Mouse (Mus musculus): ENCODE results near the gene Taf5l.
"Not testable (repeated sequence)": the region's sequence is repeated elsewhere in the genome, so short reads cannot be mapped to it uniquely, and the experiment has no call there.

Taf5l gene

DNA sequence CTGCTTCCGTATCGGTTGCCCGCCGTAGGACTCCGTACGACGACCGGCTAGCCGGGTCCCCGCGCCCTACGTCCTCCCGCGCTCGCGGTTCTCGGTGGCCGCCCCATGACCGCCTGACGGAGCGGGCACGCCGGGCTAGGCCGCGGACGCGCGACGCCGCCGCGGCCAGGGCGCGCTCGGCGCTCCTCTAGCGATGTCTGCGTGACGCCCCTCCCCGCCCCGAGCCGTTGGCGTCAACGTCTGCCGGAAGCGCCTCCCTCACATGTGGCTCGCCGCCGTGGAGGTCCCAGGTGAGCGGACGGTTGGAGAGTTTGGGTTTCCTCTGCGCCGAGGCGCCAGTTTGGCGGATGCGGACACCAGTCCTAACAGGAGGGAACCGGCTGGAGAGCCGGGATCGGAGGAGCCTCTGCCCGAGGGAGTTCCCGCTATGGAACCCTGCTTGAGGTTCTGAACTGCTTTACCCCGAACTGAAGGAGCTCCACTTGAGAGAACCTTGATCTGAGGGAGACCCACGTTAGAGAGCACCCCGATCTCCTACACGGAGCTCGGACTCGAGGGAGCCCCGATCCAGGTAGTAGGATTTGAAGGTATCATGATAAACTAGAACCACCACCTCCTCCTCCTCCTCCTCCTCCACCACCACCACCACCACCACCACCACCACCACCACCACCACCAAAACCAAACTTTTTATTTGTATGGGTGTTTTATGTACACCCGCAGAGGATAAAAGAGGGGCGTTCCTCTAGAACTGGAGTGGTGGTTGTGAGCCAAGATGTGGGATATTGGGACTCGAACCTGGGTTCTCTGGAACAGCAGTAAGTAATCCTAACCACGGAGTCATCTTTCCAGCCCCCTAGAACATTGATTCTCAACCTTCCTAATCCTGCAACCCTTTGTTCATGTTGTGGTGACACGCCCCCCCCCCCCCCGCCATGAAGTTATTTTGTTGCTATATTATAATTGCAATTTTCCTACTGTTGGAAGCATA, at the start of gene Taf5l, which contains the start of gene Urb2:
TSS of gene Taf5l (minus strand) at position 161 of the 991 bp plus-strand sequence.
TSS of gene Urb2 (plus strand) at position 272 of the 991 bp plus-strand sequence.
- peak; percentile 95 for DNase-seq (ENCODE audit: low read depth, low spot score)

DNA sequence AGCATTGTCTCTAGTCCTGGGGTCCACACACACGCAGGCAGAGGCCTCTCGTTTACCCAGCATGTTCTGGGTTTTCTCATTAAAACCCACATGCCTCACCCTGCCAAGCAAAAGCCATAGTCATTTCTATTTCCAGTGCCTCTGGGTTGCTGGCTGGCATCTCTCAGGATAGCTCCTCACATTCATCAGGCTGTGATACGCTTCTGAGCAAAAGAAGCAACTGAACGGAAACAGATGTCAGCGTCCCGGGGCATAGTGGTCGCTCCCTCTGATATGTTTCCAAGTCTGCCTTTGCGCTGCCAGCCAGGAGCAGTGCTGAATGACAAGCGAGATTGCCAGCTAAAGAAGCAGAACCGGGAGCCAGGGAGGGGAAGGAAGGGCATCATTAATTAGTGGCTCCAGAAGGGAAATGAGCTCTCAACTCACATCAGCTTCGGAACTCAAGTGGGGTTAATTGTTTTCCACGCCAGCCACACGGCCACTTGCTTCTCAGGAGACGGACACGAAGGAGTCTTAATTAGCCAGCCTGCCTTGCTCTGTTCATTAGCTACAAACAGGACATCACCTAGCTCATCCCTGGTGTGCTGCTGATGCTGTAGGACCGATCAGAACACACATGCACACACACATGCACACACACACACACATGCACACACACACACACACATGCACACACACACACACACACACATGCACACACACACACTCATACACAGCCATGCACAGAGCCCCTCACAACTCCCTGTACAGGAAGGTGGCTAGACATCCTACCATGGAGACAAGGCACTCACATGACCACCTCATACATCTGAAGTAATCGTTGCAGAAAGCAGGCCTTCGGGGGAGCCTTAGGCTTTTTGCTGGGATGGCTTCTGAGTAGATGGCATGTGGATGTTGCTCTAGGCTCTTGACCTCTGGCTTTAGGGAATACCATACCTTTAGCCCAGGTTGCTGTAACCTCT, 49.4 kb upstream of the Taf5l start:
- no peak for DNase-seq (ENCODE audit: low read depth, low spot score)

DNA sequence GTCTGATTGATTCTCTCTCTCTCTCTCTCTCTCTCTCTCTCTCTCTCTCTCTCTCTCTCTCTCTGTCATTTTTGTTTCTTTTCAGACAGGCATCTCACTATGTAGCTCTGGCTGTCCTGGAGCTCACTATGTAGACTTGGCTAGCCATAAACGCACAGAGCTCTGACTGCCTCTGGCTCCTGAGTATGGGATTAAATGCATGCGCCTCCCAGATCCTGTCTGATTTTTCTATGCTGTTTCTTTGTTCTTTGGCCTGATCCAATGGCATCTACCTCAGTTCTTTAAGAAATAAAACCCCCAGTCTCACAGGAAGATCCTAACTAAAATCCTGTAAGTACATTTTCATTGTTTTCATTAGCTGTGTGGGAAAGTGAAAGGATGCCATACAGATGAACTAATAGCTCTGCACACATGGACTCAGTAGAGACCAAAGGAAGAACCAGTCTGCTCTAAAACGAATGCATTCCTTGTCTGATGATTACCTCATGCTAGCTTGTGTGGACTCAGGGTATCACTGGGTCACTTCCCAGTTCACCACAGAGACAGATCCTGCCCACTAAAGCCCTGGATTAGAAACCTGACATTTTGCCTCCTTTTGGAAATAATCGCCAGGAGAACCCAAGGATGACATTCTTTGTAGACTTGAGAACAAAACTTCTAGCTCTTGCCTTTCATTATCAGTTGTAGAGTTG, 46.0 kb upstream of the Taf5l start:
- DNase-seq (ENCODE audit: low read depth, low spot score), result no peak

DNA sequence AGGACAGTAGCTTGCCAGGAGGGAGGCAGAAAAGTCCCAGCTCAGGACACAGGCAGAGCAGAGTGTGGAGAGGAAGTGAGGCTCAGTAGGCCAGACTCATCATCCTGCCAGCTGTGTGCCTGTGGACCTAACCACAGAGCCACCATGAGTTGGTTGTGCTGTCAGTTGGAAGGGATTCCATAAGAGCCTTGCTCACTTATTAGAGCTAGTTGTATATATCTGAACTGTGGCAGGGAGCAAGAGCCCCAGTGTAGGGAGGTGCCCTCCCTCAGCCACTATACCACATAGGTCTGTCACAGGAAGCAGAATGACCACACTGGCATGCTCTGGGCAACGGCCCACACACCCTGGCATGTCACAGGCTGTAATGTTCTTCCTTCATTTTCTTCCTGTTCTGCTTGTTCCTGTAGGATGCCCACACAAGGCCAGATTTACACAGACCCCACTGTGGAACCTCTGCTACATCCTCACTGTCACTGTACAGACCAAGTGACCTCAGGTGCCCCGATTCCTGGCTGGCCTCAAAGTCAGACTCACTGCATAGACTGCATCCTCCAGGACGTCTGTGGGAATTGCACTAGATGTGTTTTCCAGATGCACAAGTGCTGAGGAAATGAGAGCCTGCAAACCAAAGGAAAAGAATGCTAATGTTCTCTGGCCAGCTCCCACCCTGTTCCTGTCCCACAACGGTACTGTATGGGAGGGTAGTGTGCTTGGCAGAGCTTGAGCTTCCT, 45.3 kb upstream of the Taf5l start:
- DNase-seq (ENCODE audit: low read depth, low spot score), result no peak

DNA sequence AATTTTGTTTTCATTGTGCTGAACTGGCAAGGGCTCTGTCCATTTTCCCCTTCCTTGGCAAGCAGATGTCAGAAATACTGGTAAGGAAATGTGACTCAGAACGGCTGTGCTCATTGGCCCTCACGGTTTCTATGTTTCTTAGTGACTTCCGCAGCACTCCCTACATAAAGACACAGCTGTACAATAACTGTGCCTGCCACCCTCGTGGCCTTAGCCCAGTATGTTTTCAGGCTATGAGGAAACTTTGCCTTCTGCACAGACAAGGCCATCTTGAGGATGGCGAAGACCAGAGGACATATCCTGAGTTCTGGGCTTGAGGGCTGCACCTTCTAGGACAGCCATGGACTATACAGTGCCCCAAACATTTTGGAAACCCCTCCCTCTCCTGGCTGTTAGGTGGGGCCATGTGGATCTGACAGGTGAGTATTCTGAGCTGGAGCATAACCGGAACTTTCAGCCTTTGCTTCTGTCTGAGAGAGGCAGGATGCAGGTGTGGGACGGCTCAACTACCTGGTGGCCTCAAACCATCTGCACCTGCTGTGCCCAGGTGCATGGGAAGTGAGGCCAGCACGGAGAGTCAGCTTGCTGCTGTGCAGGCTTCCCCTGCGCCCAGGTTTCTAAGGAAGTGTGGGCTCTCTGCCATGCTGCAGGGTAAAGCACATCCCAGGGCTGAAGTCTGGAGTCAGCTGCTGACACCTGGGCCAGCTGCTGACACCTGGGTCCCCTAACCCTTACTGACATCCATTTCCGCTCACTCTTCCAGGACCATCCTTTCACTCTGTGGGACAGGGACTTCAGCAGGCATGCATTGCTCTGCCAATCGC, 35.8 kb upstream of the Taf5l start:
- DNase-seq (ENCODE audit: low read depth, low spot score), result no peak

DNA sequence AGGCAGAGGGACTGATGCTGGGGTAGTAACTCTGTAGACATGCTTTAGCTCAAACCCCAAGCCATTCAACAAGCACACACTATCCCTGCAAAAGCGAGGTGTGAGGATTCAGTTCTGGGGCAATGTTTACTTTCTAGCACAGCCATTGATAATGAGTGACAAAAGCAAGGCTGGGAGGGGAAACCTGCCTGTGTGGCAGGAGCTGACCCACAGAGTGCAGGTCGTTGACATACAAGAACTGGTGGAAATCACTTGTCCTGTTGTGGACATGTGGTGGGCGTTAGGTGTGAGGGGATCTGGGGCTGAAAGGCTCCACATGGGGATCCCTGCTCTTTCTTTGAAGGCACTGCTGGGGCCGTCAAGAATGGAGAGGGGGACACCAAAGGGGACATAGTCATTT, 31.4 kb upstream of the Taf5l start:
- no peak for DNase-seq (ENCODE audit: low read depth, low spot score)

DNA sequence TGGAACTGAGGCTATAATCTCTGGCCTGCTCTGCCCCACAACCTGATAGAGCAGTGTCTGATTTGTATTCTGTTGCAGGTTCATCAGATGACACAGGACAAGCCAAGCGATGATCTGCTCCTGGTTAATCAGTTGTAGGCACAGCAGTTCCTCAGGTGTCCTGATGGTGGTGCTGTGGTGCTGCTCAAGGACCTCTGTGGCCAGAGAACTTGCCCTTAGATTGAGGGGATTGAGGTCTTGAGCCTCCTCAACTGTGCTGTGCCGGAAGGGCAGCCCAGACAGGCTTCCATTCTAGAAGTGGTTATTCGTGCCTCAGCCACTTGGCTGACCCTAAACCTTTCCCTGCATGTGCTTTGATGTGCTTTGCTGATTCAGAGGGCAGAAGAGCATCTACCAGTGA, 30.9 kb upstream of the Taf5l start:
- peak; percentile 71 for DNase-seq (ENCODE audit: low read depth, low spot score)

DNA sequence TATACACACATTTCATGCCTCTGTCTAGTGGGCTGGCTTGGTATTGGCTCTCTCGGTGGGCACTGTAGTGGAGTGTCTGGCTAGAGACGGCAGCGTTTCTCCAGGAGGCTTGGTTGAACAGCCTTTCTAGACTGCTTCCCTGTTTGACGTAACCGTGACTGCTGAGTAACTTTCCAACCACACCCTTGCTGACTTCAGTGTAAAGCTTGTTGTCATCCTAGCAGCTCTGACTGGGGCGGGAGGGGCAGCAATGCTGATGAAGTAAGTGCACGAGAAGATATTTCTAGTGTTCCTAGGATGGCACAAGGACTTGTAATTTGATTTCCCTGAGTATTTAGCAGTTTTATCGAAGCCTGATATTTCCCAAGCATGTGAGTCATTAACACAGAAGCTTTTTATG, 24.7 kb upstream of the Taf5l start:
- no peak for DNase-seq (ENCODE audit: low read depth, low spot score)

DNA sequence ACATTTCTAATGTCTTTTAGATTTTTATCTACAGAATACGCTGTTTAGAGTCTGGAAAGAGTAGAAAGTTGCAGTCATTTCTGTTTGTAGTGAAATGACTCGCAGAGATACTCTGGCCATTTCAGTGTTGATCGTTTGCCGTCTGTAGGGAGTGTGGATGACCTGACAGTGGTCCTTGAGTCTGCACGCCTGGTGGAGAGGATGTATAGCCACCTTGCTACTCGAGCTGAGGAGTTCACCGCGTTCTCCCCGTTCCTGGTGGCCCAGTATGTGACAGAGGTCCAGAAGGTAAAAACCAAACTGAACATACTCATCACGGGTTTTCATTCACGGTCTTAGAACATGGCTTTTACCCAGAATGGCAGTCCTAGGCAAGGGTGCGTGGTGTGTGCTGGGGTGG, 23.7 kb upstream of the Taf5l start:
- DNase-seq (ENCODE audit: low read depth, low spot score), result no peak

DNA sequence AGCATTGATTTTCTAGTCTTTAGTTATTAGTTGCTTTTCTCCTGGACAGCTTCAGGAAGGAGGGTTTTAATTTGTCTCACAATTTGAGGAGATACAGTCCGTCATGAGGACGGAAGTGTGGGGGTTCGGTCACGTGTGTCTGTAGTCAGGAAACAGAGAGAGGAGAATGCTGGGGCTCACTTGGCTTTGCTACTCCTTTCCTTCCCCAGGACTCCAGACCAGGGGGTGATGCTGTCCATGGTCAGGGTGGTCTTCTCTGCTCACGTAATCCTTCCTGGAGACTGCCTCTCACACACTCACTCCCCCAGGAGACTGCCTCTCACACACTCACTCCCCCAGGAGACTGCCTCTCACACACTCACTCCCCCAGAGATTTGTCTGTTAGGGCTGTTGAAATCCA, 23.2 kb upstream of the Taf5l start:
- DNase-seq (ENCODE audit: low read depth, low spot score), result no peak

DNA sequence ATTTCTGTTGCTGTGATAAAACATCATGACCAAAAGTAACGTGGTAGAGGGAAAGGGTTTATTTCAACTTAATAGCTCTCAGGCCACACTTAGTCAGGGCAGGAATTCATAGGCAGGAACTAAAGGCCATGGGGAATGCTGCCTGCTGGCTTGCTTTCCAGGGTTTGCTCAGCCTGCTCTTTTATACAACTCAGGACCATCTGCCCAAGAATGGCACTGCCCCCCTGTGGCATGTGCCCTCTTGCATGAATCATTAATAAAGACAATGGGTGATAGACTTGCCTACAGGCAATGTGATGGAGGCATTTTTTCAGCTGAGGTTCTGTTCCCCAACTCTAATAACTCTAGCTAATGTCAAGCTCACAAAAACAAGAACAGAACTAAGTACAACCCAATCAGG, 21.0 kb upstream of the Taf5l start:
- no peak for DNase-seq (ENCODE audit: low read depth, low spot score)

DNA sequence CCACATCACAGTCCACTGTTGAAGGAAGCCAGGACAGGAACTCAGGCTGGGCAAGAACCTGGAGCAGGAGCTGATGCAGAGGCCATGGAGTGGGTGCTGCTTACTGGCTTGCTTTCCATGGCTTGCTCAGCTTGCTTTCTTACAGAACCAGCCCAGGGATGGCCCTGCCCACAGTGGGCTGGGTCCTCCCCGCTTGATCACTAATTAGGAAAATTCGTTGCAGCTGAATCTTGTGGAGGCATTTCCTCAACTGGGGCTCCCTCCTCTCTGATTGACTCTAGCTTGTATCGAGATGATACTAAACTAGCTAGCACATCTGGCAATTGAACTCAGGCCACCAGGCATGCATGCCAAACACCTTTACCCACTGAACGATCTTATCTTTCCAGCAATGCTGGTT, 18.2 kb upstream of the Taf5l start:
- no peak for DNase-seq (ENCODE audit: low read depth, low spot score)

DNA sequence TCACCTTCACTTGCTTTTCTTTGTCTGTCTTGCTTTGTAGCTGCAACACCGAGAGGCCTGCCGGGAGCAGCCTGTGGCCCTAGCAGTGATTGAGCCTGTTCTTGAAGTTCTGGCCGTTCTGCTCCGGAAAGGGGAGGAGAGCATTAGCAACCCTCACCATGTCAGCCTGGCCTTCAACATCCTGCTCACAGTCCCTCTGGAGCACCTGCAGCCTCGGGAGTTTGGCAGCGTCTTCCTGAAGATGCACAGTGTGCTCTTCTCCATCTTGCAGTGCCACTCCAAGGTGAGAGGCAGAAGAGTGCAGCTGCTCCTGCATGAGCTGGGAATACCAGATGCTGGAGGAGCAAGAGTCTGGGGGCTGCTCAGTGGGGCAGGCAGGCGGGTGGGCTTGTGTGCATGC, 16.9 kb upstream of the Taf5l start:
- DNase-seq (ENCODE audit: low read depth, low spot score), result no peak

DNA sequence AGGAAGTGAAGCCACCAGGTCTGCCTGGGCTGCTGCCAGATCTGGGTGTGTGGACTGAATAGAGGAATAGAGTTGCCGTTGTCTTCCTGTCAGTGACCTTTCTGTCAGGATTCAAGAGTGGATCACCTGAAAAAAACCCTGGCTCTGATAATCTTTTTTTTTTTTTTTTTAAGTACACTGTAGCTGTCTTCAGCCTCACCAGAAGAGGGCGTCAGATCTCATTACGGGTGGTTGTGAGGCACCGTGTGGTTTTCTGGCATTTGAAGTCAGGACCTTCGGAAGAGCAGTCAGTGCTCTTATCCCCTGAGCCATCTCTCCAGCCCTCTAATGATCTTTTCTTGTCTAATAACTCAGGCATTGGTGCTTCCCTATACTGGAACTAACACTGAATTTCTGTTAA, 12.2 kb upstream of the Taf5l start:
- DNase-seq (ENCODE audit: low read depth, low spot score), result peak; percentile 43

DNA sequence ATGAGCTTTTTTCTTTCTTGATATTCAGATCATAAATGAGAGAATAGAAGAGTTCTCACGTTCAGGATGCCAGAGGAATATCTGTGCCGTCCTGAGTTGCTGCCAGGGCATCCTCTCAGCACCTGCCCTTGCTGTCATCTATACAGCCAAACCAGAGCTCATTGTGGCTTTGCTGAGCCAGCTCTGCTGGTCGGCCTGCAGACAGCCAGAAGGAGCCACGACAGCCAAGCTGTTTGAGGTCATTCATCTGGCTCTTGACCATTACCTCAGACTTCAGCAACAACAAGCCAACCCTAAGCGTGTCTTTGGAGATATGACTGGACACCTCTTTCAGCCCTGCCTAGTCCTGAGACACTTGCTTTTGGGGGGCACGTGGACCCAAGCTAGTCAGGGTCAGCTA, 6.6 kb upstream of the Taf5l start:
- DNase-seq (ENCODE audit: low read depth, low spot score), result no peak

DNA sequence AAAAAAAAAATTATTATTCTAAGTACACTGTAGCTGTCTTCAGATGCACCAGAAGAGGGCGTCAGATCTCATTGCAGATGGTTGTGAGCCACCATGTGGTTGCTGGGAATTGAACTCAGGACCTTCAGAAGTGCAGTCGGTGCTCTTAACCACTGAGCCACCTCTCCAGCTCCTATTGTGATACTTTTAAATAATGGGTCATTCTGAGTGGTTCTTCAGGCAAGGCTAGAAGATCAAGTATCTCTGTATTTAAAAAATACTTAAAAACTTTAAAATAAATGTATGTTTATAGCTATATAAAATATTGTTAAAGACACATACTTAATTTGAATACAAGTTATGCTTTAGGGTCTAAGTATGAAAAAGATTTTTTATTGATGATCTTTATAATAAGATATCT, 5.1 kb upstream of the Taf5l start:
- not testable (repeated sequence) for DNase-seq (ENCODE audit: low read depth, low spot score)

DNA sequence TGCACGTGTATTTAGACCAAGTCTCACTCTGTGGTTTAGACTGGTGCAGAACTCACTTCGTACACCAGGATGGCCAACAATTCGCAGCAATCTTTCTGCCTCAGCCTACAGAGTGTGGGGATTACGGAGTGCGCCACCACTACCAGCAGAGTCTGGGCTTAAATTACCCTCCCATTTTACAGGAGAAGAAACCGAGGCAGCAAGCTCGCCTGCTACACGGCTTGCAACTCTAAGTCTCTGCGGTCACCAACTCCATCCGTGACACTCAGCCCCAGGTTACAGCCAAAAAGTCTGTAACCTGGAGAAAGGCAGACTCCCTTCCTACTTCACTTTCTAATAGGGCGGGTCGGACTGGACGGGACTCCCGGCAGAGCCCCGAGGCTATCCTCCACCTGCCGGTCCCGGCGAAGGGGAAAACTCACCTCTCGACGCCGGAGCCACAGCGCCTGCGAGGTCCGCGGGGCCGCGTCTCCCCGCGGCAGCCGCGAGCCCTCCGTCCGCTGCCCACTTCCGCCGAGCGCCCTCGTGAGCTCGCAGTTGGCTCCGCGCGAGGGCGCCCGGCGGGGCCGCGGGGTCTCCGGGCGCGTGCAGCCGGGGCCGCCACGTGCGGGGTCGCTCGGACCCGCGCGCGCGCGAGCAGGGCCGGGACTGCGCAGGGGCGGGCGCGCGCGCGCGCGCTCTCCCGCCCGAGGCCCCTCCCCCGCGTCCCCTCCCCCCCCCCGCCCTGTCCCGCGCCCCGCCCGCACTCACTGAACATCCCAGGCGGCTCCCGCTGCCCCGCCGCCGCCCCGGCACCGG, 559 bp downstream of the Taf5l start:
- peak; percentile 76 for DNase-seq (ENCODE audit: low read depth, low spot score)

DNA sequence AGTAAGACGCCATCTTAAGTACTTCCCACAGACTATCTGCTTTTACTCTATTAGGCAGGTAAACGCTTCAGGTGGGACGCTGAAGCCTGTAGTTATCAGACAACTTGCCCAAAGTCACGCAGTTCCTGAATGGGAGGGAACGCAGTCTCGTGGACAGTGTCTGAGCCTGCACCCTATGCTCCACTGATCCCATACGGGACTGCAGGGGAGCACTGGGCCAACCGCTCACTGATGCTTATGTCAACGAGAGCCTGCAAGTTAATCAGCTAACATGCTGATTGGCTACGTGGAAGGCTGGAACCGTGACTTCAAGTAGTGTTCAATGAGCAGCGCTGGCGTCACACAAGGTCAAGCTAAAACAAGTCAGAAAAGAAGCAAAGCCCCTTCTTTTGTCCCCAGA, 1.4 kb downstream of the Taf5l start:
- DNase-seq (ENCODE audit: low read depth, low spot score), result peak; percentile 42

DNA sequence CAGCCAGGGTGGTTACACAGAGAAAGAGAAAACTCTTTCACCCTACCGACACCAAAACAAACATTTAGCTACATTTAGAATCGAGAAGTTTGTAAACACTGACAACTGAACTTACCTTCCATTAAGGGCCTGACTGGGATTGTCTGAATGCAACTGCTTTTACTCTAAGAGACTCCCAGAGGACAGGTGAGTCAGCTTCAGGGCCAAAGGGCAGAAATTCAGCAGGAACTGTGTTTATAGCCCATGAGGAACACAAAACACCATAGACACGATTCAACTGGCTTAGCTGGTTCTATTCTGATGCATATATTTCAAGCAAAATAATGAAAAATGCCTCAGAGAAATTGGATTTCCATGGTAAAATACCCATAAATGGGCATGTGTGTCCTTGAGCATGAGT, 6.4 kb downstream of the Taf5l start:
- no peak for DNase-seq (ENCODE audit: low read depth, low spot score)

Data from CD4-positive, CD25-positive, alpha-beta regulatory T cell, adult 2 months (primary cell).